Mouse (Mus musculus): ENCODE data around the gene Npas2. TPM values are rescaled to one million over a fixed set of nuclear protein-coding genes. Genes with fewer than 3 reads are reported as not detected.

The Npas2 gene
- polyA plus RNA-seq, 1 experiment from 2014 or later, result 0.22 TPM

DNA sequence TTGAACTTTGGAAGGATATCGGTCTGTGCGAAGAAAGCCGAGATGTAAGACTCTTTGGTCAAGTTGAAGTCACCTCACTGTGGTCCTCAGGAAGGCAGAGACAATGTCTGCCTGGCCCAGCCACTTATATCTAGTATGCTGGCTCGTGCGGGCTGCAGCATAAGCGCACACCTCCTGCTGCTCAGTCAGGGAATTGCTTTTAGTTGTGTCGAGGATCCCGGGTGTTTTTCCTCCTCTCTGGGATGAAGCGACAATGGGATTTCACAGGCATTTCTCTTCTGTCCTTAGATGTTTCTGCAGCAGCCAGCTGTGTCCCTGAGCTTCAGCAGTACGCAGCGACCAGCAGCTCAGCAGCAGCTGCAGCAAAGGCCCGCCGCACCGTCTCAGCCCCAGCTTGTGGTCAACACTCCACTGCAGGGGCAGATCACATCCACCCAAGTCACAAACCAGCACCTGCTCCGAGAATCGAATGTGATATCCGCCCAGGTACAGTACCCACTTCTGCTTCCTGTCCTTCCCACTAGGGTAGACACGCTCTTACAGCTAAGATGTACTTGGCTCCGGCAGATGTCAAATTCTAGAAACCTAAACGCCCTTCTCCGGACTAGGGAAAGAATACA, 151.6 kb downstream of the Npas2 start:
- H3K4me3 ChIP-seq (replicated peaks), result no peak overlapping the region
- H3K9ac ChIP-seq, result no peak overlapping the region
- ATAC-seq (ENCODE audit: low FRiP score), result no peak
- 61% methylated on average over 21 of the region's 21 CpGs for WGBS
- H3K9me3 ChIP-seq, result no peaks in the 10 kb centered on the region
- no peak overlapping the region for H3K27ac ChIP-seq
- no peaks in the 10 kb centered on the region for H3K4me1 ChIP-seq
- no peaks in the 10 kb centered on the region for H3K27me3 ChIP-seq
- no peak overlapping the region; the same call in 1 of the 2 replicates for H3K4me2 ChIP-seq
- H3K36me3 ChIP-seq (replicated peaks), result no peaks in the 10 kb centered on the region

- H3K27me3 ChIP-seq, result no peaks in the 10 kb centered on the region
- WGBS, result 64% methylated on average over 1 of the region's 1 CpGs
- no peaks in the 10 kb centered on the region for H3K36me3 ChIP-seq (replicated peaks)
- no peak overlapping the region for H3K4me3 ChIP-seq (replicated peaks)
- 0 out of 2 replicates have a peak, but pooled peaks cover 3% of the 10 kb centered on the region for H3K9me3 ChIP-seq
- no peak overlapping the region for H3K9ac ChIP-seq
- no peaks in the 10 kb centered on the region for H3K4me1 ChIP-seq
- no peak overlapping the region for H3K4me2 ChIP-seq
- ATAC-seq (ENCODE audit: low FRiP score), result no peak
- no peak overlapping the region for H3K27ac ChIP-seq
Measured at GRCm38 (mm10) chr1:39349001-39349400, 155.5 kb downstream of the Npas2 start.

DNA sequence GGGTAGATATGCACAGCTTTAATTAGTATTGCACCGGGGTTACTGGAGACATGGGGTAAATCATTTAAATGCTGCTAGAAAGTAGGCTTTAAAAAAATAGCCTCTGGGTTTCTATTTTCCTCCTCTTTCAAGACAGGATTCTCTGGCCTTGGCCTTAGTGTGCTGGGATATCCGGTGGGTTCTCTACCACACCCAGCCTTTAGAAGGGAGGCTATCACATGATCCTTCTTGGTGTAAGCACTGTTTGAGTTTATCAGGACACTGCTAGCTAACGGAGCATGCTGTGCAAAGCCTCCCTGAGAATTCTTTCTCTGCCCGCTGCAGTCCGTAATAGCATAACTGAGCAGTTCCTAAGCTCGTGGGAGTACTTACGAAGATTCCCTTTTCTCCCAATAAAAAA, 155.9 kb downstream of the Npas2 start:
- ATAC-seq (ENCODE audit: low FRiP score), result no peak
- no peak overlapping the region for H3K4me2 ChIP-seq
- no peak overlapping the region for H3K27ac ChIP-seq
- no peaks in the 10 kb centered on the region for H3K27me3 ChIP-seq
- H3K36me3 ChIP-seq (replicated peaks), result no peaks in the 10 kb centered on the region
- H3K9ac ChIP-seq, result no peak overlapping the region
- no peaks in the 10 kb centered on the region for H3K4me1 ChIP-seq
- H3K4me3 ChIP-seq (replicated peaks), result no peak overlapping the region
- 85% methylated on average over 7 of the region's 7 CpGs for WGBS
- 0 out of 2 replicates have a peak, but pooled peaks cover 3% of the 10 kb centered on the region for H3K9me3 ChIP-seq

DNA sequence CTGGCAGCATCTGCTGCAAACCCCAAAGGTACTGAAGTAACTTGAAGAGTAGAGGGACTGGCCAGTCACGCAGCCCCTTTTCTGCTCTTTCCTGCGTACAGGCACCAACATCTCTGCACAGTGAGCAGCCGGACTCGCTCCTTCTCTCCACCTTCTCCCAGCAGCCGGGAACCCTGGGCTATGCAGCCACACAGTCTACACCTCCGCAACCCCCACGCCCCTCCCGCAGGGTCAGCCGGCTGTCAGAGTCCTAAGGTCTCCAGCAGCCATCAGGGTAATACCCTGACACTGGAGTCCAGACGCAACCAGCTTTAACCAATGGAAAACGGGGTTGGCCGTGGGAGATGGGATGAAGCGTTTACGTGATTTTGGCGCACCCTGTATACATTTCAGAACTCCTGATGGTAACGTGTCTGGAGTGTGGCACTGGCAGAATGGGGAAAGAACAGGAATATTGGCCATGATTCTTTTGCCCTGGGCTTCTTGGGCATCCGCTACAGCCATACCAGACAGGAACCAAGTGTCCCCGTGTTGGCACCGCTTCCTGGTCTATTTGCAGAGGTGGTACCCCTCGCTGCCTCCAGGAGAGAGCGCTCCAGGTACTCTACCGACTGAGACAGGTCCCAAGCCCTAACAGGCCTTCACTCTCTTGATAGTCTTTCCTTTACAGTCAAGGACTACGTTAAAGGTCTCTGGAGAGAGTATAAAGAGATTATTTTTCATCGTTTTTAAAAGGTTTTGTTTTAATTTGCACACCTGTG, 168.4 kb downstream of the Npas2 start:
- Histone ChIP-seq H3K9ac (0 out of 2 replicates have a peak overlapping the region, but pooled peaks have one; percentile 36), H3K36me3 (replicated peaks) (no peaks in the 10 kb centered on the region)

GRCm38 (mm10) chr1:39362515-39362893, 169.0 kb downstream of the Npas2 start:
- no peak overlapping the region for H3K4me2 ChIP-seq
- H3K36me3 ChIP-seq (replicated peaks), result no peaks in the 10 kb centered on the region
- H3K27me3 ChIP-seq, result no peaks in the 10 kb centered on the region; the same call in 1 of the 2 replicates
- no peak for ATAC-seq (ENCODE audit: low FRiP score)
- H3K27ac ChIP-seq, result no peak overlapping the region
- no peak overlapping the region for H3K4me3 ChIP-seq (replicated peaks)
- H3K4me1 ChIP-seq, result peaks cover 9% of the 10 kb centered on the region
- 69% methylated on average over 7 of the region's 7 CpGs for WGBS
- no peaks in the 10 kb centered on the region for H3K9me3 ChIP-seq
- no peak overlapping the region for H3K9ac ChIP-seq

More for the DNA sequence above, 168.4 kb downstream of the Npas2 start:
- Histone ChIP-seq H3K27ac (no peak overlapping the region), H3K4me2 (peak overlapping the region; percentile 49), H3K27me3 (no peaks in the 10 kb centered on the region; the same call in 1 of the 2 replicates), H3K4me1 (peaks cover 7% of the 10 kb centered on the region), H3K4me3 (replicated peaks) (peak overlapping the region; percentile 25), H3K9me3 (no peaks in the 10 kb centered on the region)
- WGBS, result 26% methylated on average over 24 of the region's 24 CpGs
- ATAC-seq (ENCODE audit: low FRiP score), result no peak

DNA sequence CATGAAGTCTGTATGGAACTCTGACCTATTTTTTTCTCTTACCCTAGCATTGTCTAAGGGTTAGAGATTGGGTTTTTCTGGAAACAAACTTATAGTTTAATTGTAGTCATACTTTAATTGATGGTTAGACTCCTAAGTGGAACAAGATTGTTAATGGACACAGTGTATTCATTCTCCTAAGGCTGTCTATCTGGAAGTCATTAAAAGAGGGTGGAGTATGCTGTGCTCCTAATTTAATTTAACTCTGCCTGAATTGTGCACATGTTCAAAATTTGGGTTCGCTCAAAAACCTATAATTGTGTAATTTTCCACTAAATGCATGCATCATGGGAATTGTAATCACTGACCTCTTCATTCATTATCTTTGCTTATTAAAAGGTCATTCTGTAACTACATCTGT, 172.0 kb downstream of the Npas2 start:
- Histone ChIP-seq H3K36me3 (replicated peaks) (peaks cover 12% of the 10 kb centered on the region), H3K27me3 (no peaks in the 10 kb centered on the region; the same call in 1 of the 2 replicates), H3K9me3 (no peaks in the 10 kb centered on the region), H3K27ac (no peak overlapping the region), H3K4me2 (no peak overlapping the region), H3K4me3 (replicated peaks) (no peak overlapping the region), H3K4me1 (peaks cover 21% of the 10 kb centered on the region), H3K9ac (no peak overlapping the region)
- ATAC-seq (ENCODE audit: low FRiP score), result no peak
- WGBS, result 73% methylated on average over 1 of the region's 1 CpGs

DNA sequence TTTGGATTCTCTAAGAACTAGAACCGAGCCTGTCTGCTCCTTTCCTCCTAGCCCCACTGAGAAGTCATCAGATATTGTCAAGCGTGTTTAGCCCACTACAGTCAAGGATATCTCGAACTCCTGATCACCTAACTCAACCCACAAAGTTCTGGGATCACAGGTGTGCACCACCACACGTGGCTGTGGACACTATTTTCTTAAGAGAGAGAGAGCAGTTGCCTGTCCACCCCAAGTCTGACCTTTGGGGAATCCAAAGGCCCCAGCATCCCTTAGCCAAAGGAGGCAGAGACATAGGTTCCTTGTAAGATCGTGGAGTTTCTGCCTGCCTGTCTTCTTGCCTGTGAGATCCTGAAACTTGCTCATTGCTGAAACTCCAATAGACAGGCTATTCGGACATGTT, 173.5 kb downstream of the Npas2 start:
- ATAC-seq (ENCODE audit: low FRiP score), result peak; percentile 22; the same call in 1 of the 2 replicates
- H3K27me3 ChIP-seq, result no peaks in the 10 kb centered on the region
- H3K36me3 ChIP-seq (replicated peaks), result peaks cover 27% of the 10 kb centered on the region
- H3K4me1 ChIP-seq, result peaks cover 18% of the 10 kb centered on the region
- H3K27ac ChIP-seq, result peak overlapping the region; percentile 53; the same call in 1 of the 2 replicates
- peak overlapping the region; percentile 85 for H3K4me3 ChIP-seq (replicated peaks)
- no peaks in the 10 kb centered on the region for H3K9me3 ChIP-seq
- H3K4me2 ChIP-seq, result peak overlapping the region; percentile 63
- WGBS, result 20% methylated on average over 6 of the region's 6 CpGs
- H3K9ac ChIP-seq, result peak overlapping the region; percentile 51

GRCm38 (mm10) chr1:39367601-39368266, 174.2 kb downstream of the Npas2 start, which contains the start of gene Rpl31:
Gene Rpl31 (plus strand): TSS chr1:39367842.
- H3K36me3 ChIP-seq (replicated peaks), result peaks cover 34% of the 10 kb centered on the region
- peaks cover 18% of the 10 kb centered on the region for H3K4me1 ChIP-seq
- H3K27ac ChIP-seq, result peak within 1 kb of the TSS; percentile 92
- WGBS, result under 1% methylated on average over 50 of the region's 62 CpGs
- H3K9me3 ChIP-seq, result no peaks in the 10 kb centered on the region
- H3K4me2 ChIP-seq, result peak within 1 kb of the TSS; percentile 86
- H3K27me3 ChIP-seq, result no peaks in the 10 kb centered on the region
- ATAC-seq (ENCODE audit: low FRiP score), result peak; percentile 99
- peak within 1 kb of the TSS; percentile 97 for H3K9ac ChIP-seq
- peak within 1 kb of the TSS; percentile 85 for H3K4me3 ChIP-seq (replicated peaks)

DNA sequence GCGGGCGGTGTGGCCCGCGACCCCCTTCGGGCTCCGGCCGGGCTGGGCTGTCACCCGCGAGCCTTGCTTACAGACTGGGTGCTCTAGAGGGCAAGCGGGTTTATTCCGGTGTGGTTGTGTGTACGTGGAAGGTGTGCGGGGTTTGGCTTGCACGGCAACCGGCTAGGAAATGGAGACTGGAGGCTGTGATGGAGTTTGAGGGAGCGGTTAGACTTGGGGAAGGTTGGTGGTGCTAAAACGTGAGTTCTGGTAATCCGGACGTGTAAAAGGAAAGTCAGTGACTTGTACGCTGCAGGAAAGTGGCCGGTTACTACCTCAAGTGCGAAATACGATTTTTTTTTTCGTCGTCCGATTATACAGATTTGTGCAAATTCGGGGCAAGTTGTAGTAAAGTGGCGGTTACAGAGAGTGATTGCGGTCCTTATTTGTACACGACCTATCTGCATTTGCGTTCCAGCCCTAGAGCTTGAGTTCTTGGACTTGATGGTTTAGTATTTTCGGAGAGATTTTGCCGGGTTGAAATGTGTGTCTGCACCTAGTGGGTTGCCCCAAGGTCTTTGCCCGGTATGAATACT, 174.8 kb downstream of the Npas2 start:
- Histone ChIP-seq H3K27ac (peak overlapping the region; percentile 92), H3K36me3 (replicated peaks) (peaks cover 40% of the 10 kb centered on the region), H3K4me1 (peaks cover 18% of the 10 kb centered on the region), H3K9me3 (no peaks in the 10 kb centered on the region), H3K4me3 (replicated peaks) (peak overlapping the region; percentile 85), H3K27me3 (no peaks in the 10 kb centered on the region), H3K9ac (peak overlapping the region; percentile 97), H3K4me2 (peak overlapping the region; percentile 86)
- ATAC-seq (ENCODE audit: low FRiP score), result peak; percentile 44
- WGBS, result under 1% methylated on average over 34 of the region's 34 CpGs

GRCm38 (mm10) chr1:39370431-39370830, 176.9 kb downstream of the Npas2 start:
- no peak for ATAC-seq (ENCODE audit: low FRiP score)
- Histone ChIP-seq H3K4me2 (no peak overlapping the region), H3K36me3 (replicated peaks) (peaks cover 55% of the 10 kb centered on the region), H3K27ac (no peak overlapping the region), H3K9ac (no peak overlapping the region), H3K4me1 (peaks cover 18% of the 10 kb centered on the region), H3K27me3 (no peaks in the 10 kb centered on the region), H3K9me3 (no peaks in the 10 kb centered on the region), H3K4me3 (replicated peaks) (no peak overlapping the region)
- WGBS, result 90% methylated on average over 6 of the region's 6 CpGs

DNA sequence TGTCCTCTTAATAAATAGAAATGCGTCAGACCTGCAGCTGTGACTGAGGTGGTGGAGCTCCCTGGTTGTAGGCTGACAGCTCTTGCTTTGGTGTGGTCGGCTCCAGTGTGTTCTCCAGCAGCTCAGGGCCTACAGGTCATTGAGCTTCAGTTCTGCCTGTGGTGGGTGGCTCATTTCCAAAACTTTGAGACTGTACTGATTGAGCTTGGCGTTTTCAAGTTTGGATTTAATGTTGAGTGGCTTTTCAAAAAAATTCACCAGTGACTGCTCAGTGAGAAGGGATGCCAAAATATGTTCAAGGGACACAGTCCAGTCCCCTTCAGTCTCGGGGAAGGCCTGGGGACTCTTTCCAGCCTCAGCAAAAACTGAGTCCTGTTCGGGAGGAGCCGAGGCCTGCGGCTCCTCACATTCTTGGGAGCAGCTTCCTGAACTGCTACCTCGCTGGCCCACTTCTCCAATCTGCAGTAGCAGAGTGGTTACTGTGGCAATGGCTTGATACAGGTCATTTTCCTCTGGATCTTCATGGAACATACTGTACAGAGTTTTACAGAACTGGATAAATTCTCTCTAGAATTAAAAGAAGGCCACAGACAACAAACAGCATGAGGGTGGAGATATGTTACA, 178.8 kb downstream of the Npas2 start:
- no peak for ATAC-seq (ENCODE audit: low FRiP score)
- Histone ChIP-seq H3K9ac (no peak overlapping the region), H3K27me3 (no peaks in the 10 kb centered on the region), H3K36me3 (replicated peaks) (peaks cover 64% of the 10 kb centered on the region), H3K4me1 (peaks cover 12% of the 10 kb centered on the region), H3K27ac (no peak overlapping the region), H3K4me2 (no peak overlapping the region), H3K9me3 (no peaks in the 10 kb centered on the region), H3K4me3 (replicated peaks) (no peak overlapping the region)
- WGBS, result 82% methylated on average over 8 of the region's 8 CpGs

All from forebrain, embryonic 12.5 days (tissue).